Mouse (Mus musculus): ENCODE data around the gene Col18a1. TPM values are rescaled to one million over a fixed set of nuclear protein-coding genes. Genes with fewer than 3 reads are reported as not detected.

The Col18a1 gene
- polyA plus RNA-seq, 1 experiment from 2014 or later = 271 TPM

GRCm38 (mm10) chr10:77180110-77180509, 13.8 kb upstream of the Col18a1 start:
- H3K27me3 ChIP-seq (replicated peaks) = no peaks in the 10 kb centered on the region
- H3K4me2 ChIP-seq = no peak overlapping the region
- no peak for ATAC-seq (ENCODE audit: insufficient number of reproducible peaks, low FRiP score)
- no peak overlapping the region for H3K9ac ChIP-seq
- 82% methylated on average over 3 of the region's 3 CpGs for WGBS
- H3K4me1 ChIP-seq (replicated peaks) = 0 out of 2 replicates have a peak, but pooled peaks cover 4% of the 10 kb centered on the region
- no peaks in the 10 kb centered on the region for H3K36me3 ChIP-seq
- H3K4me3 ChIP-seq = no peak overlapping the region
- no peak overlapping the region for H3K27ac ChIP-seq (ENCODE audit: poor library complexity, severe bottlenecking)
- H3K9me3 ChIP-seq (replicated peaks) = no peaks in the 10 kb centered on the region

DNA sequence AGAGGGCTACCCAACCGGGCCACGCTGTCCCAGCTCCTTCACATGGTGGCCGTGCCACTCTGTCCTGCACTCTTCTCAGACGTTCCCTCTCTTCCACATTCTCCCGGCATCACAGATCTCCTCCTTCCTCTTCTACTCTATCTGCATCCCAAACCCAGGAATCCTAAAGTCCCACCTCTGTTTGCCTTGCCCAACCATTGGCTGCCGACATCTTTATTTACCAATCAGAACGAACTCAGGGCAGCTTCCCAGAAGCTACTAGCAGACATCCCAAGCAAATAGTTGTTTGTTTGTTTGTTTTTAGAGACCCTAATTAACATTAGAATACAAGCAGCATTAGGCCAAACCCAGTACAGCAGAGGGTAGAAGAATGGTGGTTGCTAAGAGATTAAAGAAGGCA, 12.3 kb upstream of the Col18a1 start:
- ATAC-seq (ENCODE audit: insufficient number of reproducible peaks, low FRiP score) = no peak
- Histone ChIP-seq H3K36me3 (no peaks in the 10 kb centered on the region), H3K9me3 (replicated peaks) (no peaks in the 10 kb centered on the region), H3K27me3 (replicated peaks) (no peaks in the 10 kb centered on the region), H3K9ac (no peak overlapping the region), H3K27ac (ENCODE audit: poor library complexity, severe bottlenecking) (no peak overlapping the region), H3K4me1 (replicated peaks) (0 out of 2 replicates have a peak, but pooled peaks cover 4% of the 10 kb centered on the region), H3K4me3 (no peak overlapping the region), H3K4me2 (no peak overlapping the region)
- WGBS = 76% methylated on average over 7 of the region's 7 CpGs

DNA sequence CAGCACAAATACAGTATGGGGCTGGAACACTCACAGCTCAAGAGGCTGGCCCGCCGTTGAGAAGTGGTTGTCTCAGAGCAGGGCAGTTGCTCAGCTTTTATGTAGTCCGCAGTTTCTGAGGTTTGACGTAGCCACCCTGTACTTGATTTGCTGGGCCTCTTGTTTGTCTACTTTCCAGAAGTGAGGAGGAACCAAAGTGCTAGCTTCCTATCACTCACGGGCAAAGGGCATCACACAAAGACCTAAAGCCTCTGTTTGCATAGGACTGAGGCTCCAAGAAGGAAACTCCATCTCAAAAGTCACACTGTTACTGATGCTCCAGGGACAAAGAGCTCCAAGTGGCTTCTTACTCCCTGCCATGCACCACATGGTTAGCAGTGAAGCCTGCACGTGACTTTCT, 4.1 kb upstream of the Col18a1 start:
- Histone ChIP-seq H3K27ac (ENCODE audit: poor library complexity, severe bottlenecking) (no peak overlapping the region), H3K4me1 (replicated peaks) (peaks cover 14% of the 10 kb centered on the region), H3K27me3 (replicated peaks) (peaks cover 5% of the 10 kb centered on the region; the same call in 1 of the 2 replicates), H3K4me3 (no peak overlapping the region), H3K4me2 (no peak overlapping the region), H3K36me3 (no peaks in the 10 kb centered on the region), H3K9me3 (replicated peaks) (no peaks in the 10 kb centered on the region), H3K9ac (no peak overlapping the region)
- WGBS = 86% methylated on average over 6 of the region's 6 CpGs
- no peak for ATAC-seq (ENCODE audit: insufficient number of reproducible peaks, low FRiP score)

DNA sequence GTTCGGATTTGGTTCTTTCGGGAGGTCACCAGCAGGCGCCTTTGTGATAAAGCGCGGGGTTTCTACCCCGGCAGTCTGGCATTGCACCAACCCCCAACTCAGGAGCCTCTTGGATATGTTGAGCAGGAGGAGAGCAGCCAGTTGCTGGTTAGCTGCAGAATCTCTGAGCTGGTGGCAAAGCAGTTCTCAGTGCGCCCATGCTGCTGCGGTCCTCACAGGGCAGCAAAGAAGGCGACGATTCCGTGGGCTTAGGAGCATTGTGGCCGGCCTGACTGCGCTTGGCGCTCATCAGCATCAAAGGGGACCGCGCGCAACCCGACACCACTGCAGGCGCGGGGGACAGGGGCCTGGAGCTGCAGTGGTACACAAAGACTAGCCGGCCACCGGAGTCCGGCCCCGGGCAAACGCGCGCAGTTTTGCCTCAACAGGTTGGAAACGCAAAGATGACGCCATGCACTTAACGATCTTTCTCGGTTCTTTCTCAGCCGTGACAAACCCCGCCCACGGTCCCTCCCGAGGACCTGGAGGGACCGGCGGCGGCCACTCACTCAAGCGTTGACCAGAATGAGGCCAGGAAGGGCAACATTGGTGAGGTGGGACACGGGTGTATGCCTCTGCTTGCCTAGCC, 916 bp downstream of the Col18a1 start:
- H3K4me1 ChIP-seq (replicated peaks) = peaks cover 58% of the 10 kb centered on the region
- H3K36me3 ChIP-seq = 0 out of 2 replicates have a peak, but pooled peaks cover 3% of the 10 kb centered on the region

GRCm38 (mm10) chr10:77164437-77165052, 1.8 kb downstream of the Col18a1 start:
- no peak for ATAC-seq (ENCODE audit: insufficient number of reproducible peaks, low FRiP score)
- peak overlapping the region; percentile 88 for H3K4me3 ChIP-seq
- H3K4me2 ChIP-seq = peak overlapping the region; percentile 98
- peak overlapping the region; percentile 91 for H3K9ac ChIP-seq
- H3K27me3 ChIP-seq (replicated peaks) = peaks cover 5% of the 10 kb centered on the region; the same call in 1 of the 2 replicates
- 9% methylated on average over 9 of the region's 9 CpGs for WGBS
- H3K36me3 ChIP-seq = 0 out of 2 replicates have a peak, but pooled peaks cover 3% of the 10 kb centered on the region
- H3K4me1 ChIP-seq (replicated peaks) = peaks cover 67% of the 10 kb centered on the region
- H3K27ac ChIP-seq (ENCODE audit: poor library complexity, severe bottlenecking) = peak overlapping the region; percentile 78
- H3K9me3 ChIP-seq (replicated peaks) = no peaks in the 10 kb centered on the region

More for the DNA sequence above, 916 bp downstream of the Col18a1 start:
- Histone ChIP-seq H3K27ac (ENCODE audit: poor library complexity, severe bottlenecking) (peak overlapping the region; percentile 78), H3K27me3 (replicated peaks) (peaks cover 5% of the 10 kb centered on the region; the same call in 1 of the 2 replicates), H3K4me2 (peak overlapping the region; percentile 98), H3K9me3 (replicated peaks) (no peaks in the 10 kb centered on the region), H3K4me3 (peak overlapping the region; percentile 88), H3K9ac (peak overlapping the region; percentile 91)
- peak; percentile 23; the same call in 1 of the 2 replicates for ATAC-seq (ENCODE audit: insufficient number of reproducible peaks, low FRiP score)
- under 1% methylated on average over 40 of the region's 40 CpGs for WGBS

GRCm38 (mm10) chr10:77164041-77164436, 2.3 kb downstream of the Col18a1 start:
- H3K27me3 ChIP-seq (replicated peaks) = peaks cover 5% of the 10 kb centered on the region; the same call in 1 of the 2 replicates
- 0 out of 2 replicates have a peak, but pooled peaks cover 3% of the 10 kb centered on the region for H3K36me3 ChIP-seq
- WGBS = 25% methylated on average over 5 of the region's 5 CpGs
- H3K4me1 ChIP-seq (replicated peaks) = peaks cover 72% of the 10 kb centered on the region
- no peak for ATAC-seq (ENCODE audit: insufficient number of reproducible peaks, low FRiP score)
- H3K4me2 ChIP-seq = peak overlapping the region; percentile 98
- H3K9ac ChIP-seq = peak overlapping the region; percentile 58
- H3K4me3 ChIP-seq = peak overlapping the region; percentile 88
- H3K9me3 ChIP-seq (replicated peaks) = no peaks in the 10 kb centered on the region
- peak overlapping the region; percentile 6; the same call in 1 of the 2 replicates for H3K27ac ChIP-seq (ENCODE audit: poor library complexity, severe bottlenecking)

- Histone ChIP-seq H3K9me3 (replicated peaks) (no peaks in the 10 kb centered on the region), H3K27ac (ENCODE audit: poor library complexity, severe bottlenecking) (peak overlapping the region; percentile 6; the same call in 1 of the 2 replicates), H3K4me1 (replicated peaks) (peaks cover 77% of the 10 kb centered on the region), H3K27me3 (replicated peaks) (peaks cover 5% of the 10 kb centered on the region; the same call in 1 of the 2 replicates), H3K4me3 (peak overlapping the region; percentile 88), H3K36me3 (0 out of 2 replicates have a peak, but pooled peaks cover 3% of the 10 kb centered on the region), H3K9ac (peak overlapping the region; percentile 58), H3K4me2 (peak overlapping the region; percentile 98)
- ATAC-seq (ENCODE audit: insufficient number of reproducible peaks, low FRiP score) = no peak
- WGBS = 54% methylated on average over 4 of the region's 4 CpGs
These were observed 2.9 kb downstream of the Col18a1 start for GRCm38 (mm10) chr10:77163392-77163977.

- peak overlapping the region; percentile 14 for H3K4me3 ChIP-seq
- no peaks in the 10 kb centered on the region for H3K9me3 ChIP-seq (replicated peaks)
- no peaks in the 10 kb centered on the region for H3K27me3 ChIP-seq (replicated peaks)
- peak overlapping the region; percentile 55 for H3K4me2 ChIP-seq
- H3K36me3 ChIP-seq = 0 out of 2 replicates have a peak, but pooled peaks cover 3% of the 10 kb centered on the region
- H3K4me1 ChIP-seq (replicated peaks) = peaks cover 94% of the 10 kb centered on the region
- 1% methylated on average over 8 of the region's 8 CpGs for WGBS
- ATAC-seq (ENCODE audit: insufficient number of reproducible peaks, low FRiP score) = peak; percentile 80
- H3K9ac ChIP-seq = 0 out of 2 replicates have a peak overlapping the region, but pooled peaks have one; percentile 12
- H3K27ac ChIP-seq (ENCODE audit: poor library complexity, severe bottlenecking) = peak overlapping the region; percentile 88
These were observed 6.8 kb downstream of the Col18a1 start for GRCm38 (mm10) chr10:77159573-77159972.

- 8% methylated on average over 3 of the region's 3 CpGs for WGBS
- Histone ChIP-seq H3K4me2 (peak overlapping the region; percentile 55), H3K36me3 (0 out of 2 replicates have a peak, but pooled peaks cover 3% of the 10 kb centered on the region), H3K4me1 (replicated peaks) (peaks cover 93% of the 10 kb centered on the region), H3K27ac (ENCODE audit: poor library complexity, severe bottlenecking) (peak overlapping the region; percentile 88), H3K27me3 (replicated peaks) (no peaks in the 10 kb centered on the region), H3K9me3 (replicated peaks) (no peaks in the 10 kb centered on the region), H3K4me3 (no peak overlapping the region), H3K9ac (peak overlapping the region; percentile 9; the same call in 1 of the 2 replicates)
- ATAC-seq (ENCODE audit: insufficient number of reproducible peaks, low FRiP score) = peak; percentile 65
These were observed 7.4 kb downstream of the Col18a1 start for GRCm38 (mm10) chr10:77158948-77159347.

- Histone ChIP-seq H3K36me3 (no peaks in the 10 kb centered on the region), H3K27ac (ENCODE audit: poor library complexity, severe bottlenecking) (peak overlapping the region; percentile 88), H3K4me2 (peak overlapping the region; percentile 11; the same call in 1 of the 2 replicates), H3K4me3 (no peak overlapping the region), H3K9me3 (replicated peaks) (no peaks in the 10 kb centered on the region), H3K4me1 (replicated peaks) (peaks cover 95% of the 10 kb centered on the region), H3K9ac (peak overlapping the region; percentile 15; the same call in 1 of the 2 replicates), H3K27me3 (replicated peaks) (no peaks in the 10 kb centered on the region)
- ATAC-seq (ENCODE audit: insufficient number of reproducible peaks, low FRiP score) = no peak
- WGBS = 18% methylated on average over 10 of the region's 11 CpGs
These were observed 8.9 kb downstream of the Col18a1 start for GRCm38 (mm10) chr10:77157245-77158019.

Measured in heart, embryonic 12.5 days (tissue).